Mouse (Mus musculus): ENCODE data around the gene 2310034G01Rik. TPM values are rescaled to one million over a fixed set of nuclear protein-coding genes. Genes with fewer than 3 reads are reported as not detected.

The 2310034G01Rik gene
- polyA plus RNA-seq, 1 experiment from 2014 or later: 1.4 TPM

DNA sequence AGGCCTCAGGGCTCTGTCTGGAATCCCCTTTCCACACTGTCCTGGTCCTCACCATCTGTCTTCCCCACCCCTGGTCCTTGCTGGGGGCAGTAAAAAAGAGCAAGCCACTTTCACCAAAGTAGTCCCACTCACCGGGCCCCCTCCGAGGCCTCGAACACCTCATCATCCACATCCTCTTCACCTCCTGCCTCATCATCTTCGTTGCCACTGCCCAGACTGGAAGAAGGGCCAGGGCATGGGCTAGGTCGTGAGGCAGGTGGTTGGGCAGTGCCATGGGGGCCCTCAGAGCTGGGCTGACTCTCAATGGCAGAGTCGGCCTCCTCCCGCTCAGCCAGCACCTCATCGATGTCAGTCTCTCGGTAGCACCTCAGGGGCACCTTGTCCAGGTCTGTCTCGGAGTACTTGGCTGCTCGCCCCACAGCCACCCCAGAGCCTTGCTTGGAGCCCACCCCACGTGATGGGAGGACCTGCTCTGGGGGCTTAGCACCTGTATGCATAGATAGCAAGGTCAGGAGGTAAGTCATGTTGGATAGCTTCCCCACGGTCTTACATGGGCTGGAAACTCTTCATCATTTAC is 27.0 kb downstream of the 2310034G01Rik start:
- no peak overlapping the region for H3K4me3 ChIP-seq
- H3K9me3 ChIP-seq: no peaks in the 10 kb centered on the region
- H3K4me1 ChIP-seq (replicated peaks): peaks cover 80% of the 10 kb centered on the region
- no peak overlapping the region; the same call in 1 of the 2 replicates for H3K27ac ChIP-seq
- H3K36me3 ChIP-seq: no peaks in the 10 kb centered on the region
- 81% methylated on average over 13 of the region's 13 CpGs for WGBS
- DNase-seq (ENCODE audit: low spot score): no peak
- H3K27me3 ChIP-seq (ENCODE audit: insufficient read depth, poor library complexity, severe bottlenecking): peaks cover 95% of the 10 kb centered on the region

DNA sequence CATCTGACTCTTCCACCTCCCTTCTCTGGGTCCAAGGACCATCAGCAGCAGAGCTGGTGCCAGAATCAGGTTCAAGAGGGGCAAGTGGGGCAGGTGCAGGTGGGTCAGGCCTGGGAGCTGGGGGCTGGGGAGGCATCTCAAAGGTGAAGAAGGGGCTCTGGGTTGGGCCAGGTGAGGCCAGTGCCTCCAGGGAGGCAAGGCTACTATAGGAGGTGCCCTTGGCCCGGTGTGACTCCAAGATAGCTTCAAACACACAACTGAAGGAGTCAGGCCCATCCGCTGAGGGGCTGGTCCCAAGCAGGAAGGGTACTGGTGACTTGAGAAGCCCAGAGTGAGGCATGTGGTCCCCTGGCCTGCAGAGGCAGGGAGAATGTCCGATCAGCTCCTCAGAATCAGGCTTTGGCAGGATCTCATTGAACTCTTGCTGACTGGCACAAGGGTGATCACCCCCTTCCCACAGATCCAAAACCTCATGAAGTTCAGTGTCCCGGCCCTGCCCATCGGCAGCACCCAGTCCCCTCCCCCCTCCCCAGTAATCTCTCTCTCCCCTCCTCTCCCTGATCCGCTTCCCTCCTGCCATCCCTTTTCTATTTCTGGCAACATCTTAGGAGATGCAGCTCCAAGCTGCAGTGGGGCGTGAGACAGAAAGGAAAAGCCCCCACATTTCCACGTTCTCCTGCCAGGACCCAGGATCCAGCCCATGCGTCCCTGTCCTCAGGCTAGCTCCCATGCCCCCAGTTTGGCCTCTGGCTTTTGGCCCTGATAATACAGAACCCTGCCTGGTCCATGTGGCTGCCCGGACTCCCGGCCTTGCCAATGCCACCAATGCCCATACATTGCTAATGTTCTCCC is 27.7 kb downstream of the 2310034G01Rik start:
- peaks cover 99% of the 10 kb centered on the region for H3K27me3 ChIP-seq (ENCODE audit: insufficient read depth, poor library complexity, severe bottlenecking)
- peak overlapping the region; percentile 28; the same call in 1 of the 2 replicates for H3K4me3 ChIP-seq
- H3K4me1 ChIP-seq (replicated peaks): peaks cover 80% of the 10 kb centered on the region
- H3K9me3 ChIP-seq: no peaks in the 10 kb centered on the region
- no peak for DNase-seq (ENCODE audit: low spot score)
- peak overlapping the region; percentile 83 for H3K27ac ChIP-seq
- no peaks in the 10 kb centered on the region for H3K36me3 ChIP-seq
- WGBS: 61% methylated on average over 11 of the region's 11 CpGs

DNA sequence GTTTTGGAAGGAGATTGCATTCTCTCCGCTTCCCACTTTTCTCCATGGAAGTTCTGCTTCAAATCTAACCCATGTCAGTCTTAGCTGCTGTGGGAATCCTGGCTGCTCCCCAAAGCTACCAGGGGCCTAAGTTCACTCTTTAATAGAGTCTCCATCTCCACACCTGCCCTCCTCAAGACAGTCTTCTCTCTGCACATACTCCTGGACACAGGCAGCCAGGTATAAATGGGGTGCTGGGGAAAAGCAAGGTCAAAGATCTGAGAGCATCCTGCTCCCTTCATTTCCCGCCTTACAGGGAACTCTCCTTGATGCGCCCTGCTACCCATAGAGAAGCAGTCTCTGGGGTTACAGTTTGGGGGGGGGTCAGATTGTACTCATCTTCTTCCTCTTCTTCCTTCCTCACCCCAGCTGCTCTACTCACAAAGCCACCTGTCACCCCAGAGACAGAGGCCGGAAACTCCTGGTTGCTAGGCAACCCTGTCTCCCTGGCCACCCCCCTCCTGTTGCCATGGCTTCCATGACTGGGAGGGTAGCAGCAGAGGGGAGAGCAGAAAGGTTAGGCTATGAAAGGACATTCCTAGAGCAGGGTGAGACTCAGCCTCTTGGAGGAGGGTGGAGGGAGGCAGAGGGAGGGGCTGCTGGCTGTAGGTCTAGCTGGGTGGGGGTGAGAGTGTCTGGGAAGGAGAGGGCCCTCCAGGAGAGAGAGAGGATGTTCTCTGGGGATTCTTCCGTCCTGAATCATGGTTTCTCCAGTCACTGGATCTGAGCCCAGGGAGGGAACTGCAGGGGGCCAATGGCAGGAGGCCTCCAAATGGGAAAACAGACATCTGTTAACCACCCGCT is 28.8 kb downstream of the 2310034G01Rik start:
- 23% methylated on average over 6 of the region's 6 CpGs for WGBS
- Histone ChIP-seq H3K9me3 (no peaks in the 10 kb centered on the region), H3K4me3 (peak overlapping the region; percentile 28), H3K36me3 (no peaks in the 10 kb centered on the region), H3K27me3 (ENCODE audit: insufficient read depth, poor library complexity, severe bottlenecking) (peaks cover 99% of the 10 kb centered on the region), H3K27ac (peak overlapping the region; percentile 83), H3K4me1 (replicated peaks) (peaks cover 79% of the 10 kb centered on the region)
- DNase-seq (ENCODE audit: low spot score): peak; percentile 86

DNA sequence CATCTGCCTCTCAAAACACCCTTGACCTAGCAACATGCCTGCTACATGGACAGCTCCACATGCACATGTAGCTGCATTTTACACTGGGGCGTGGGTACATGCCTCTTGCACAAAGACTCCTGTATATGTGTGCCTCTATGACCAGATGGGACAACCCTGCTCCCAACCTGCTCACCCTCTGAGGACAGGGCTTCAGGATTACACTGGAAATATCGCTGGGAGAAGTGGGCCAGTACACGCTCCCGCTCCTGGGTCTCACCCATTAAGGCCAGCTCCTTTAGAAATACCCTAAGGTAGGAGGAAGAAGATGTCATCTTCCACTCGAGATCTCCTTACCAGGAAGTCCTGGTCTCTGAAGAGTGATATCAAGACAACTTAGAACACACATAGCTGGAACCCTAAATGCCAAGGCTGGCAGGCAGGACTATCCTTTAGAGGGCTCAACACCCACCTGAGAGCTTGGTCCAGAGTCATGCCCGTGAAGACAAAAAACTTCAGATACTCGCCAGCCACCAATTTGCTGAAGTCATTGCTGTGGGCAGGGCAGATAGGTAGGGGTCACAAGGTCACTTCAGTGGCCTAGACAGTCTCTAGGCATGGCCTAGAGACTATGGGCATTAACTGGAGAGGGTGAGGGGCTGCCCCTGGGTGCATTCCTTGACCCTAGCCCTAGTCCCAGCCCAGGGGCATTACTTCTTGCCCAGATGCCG is 29.9 kb downstream of the 2310034G01Rik start:
- Histone ChIP-seq H3K27ac (peak overlapping the region; percentile 83), H3K4me3 (no peak overlapping the region; the same call in 1 of the 2 replicates), H3K4me1 (replicated peaks) (peaks cover 72% of the 10 kb centered on the region), H3K27me3 (ENCODE audit: insufficient read depth, poor library complexity, severe bottlenecking) (peaks cover 99% of the 10 kb centered on the region), H3K9me3 (no peaks in the 10 kb centered on the region), H3K36me3 (no peaks in the 10 kb centered on the region)
- DNase-seq (ENCODE audit: low spot score): no peak
- WGBS: 82% methylated on average over 8 of the region's 8 CpGs

DNA sequence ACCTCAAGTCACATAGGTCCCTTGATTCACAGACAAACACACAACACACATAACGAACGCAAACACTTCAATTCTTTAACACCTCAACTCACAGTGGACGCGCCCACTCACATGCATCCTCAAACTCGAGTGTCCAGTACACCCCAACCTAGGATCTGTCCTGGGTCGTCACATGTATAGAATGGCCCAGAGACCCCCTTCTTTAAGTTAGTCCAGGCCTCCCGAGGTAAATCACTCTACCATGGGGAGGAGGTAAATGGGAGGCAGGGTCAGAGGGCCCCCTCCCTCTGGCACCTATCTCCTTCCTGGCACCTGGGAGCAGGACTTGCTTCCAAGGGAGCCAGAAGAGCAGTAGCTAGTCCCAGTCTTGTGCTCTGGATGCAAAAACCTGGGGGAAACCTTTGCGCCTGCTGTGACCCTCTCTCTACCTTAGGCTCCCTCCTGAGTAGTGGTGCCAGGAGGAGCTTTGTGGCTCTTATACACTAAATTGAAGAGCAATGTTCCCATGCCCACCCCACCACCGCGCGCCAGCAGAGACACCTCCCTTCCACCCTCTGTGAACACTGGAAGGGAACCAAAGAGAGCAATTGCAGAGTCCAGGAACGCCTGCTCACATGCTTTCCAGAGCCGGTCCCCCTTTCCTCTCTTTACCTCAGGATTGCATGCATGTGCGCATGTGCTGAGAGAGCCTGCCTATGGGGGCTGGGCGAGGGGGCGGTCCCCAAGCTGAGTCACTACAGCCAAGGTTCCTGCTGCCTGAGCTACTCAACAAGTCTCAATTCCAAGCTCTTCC is 31.3 kb downstream of the 2310034G01Rik start:
- Histone ChIP-seq H3K36me3 (no peaks in the 10 kb centered on the region), H3K4me3 (peak overlapping the region; percentile 32), H3K4me1 (replicated peaks) (peaks cover 78% of the 10 kb centered on the region), H3K27me3 (ENCODE audit: insufficient read depth, poor library complexity, severe bottlenecking) (peaks cover 99% of the 10 kb centered on the region), H3K27ac (no peak overlapping the region), H3K9me3 (no peaks in the 10 kb centered on the region)
- peak; percentile 61 for DNase-seq (ENCODE audit: low spot score)
- 13% methylated on average over 16 of the region's 16 CpGs for WGBS

DNA sequence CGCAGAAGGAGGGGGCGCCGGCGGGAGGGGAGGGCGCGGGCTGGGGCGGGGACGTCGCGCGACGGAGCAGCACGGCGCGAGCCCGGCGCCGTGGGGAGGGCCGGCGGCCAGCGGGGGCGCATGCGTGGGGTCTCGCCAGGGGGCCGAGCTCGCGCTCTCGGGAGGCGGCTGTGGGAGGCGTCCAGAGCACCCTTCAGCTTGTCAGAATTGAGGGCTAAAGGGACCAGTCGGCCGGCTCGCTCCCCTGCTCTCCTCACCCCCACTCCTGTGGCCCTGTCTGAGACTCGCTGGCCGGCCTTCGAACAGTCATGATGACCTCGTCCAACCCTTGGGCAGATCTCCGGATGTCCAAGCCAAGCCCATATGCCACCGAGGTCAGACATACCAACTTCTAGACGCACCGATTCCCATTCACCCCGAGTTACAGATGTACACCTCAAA is 32.1 kb downstream of the 2310034G01Rik start:
- H3K4me1 ChIP-seq (replicated peaks): peaks cover 76% of the 10 kb centered on the region
- no peaks in the 10 kb centered on the region for H3K36me3 ChIP-seq
- H3K9me3 ChIP-seq: no peaks in the 10 kb centered on the region
- peaks cover 99% of the 10 kb centered on the region for H3K27me3 ChIP-seq (ENCODE audit: insufficient read depth, poor library complexity, severe bottlenecking)
- H3K4me3 ChIP-seq: peak overlapping the region; percentile 51
- H3K27ac ChIP-seq: 0 out of 2 replicates have a peak overlapping the region, but pooled peaks have one; percentile 59
- DNase-seq (ENCODE audit: low spot score): no peak
- 1% methylated on average over 42 of the region's 42 CpGs for WGBS

DNA sequence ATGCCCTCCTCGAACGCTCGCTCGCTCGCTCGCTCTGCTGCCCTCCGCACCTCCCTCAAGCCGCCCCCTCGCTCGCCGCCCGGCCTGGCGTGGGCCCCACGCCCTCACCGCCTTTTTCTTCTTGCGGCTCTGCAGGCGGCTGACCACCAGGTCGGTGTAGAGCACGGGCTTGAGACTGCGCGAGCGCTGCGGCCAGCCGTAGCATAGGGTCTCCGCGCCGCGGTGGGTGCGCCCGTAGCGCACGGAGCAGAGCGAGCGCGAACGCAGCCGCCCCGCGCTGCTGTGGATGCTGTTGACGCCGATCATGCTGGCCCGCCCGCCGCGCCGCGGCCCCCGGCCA is 32.6 kb downstream of the 2310034G01Rik start:
- WGBS: 1% methylated on average over 48 of the region's 48 CpGs
- peak overlapping the region; percentile 59 for H3K27ac ChIP-seq
- H3K36me3 ChIP-seq: peaks cover 3% of the 10 kb centered on the region; the same call in 1 of the 2 replicates
- DNase-seq (ENCODE audit: low spot score): no peak
- peak overlapping the region; percentile 51 for H3K4me3 ChIP-seq
- peaks cover 71% of the 10 kb centered on the region for H3K4me1 ChIP-seq (replicated peaks)
- peaks cover 99% of the 10 kb centered on the region for H3K27me3 ChIP-seq (ENCODE audit: insufficient read depth, poor library complexity, severe bottlenecking)
- H3K9me3 ChIP-seq: no peaks in the 10 kb centered on the region

DNA sequence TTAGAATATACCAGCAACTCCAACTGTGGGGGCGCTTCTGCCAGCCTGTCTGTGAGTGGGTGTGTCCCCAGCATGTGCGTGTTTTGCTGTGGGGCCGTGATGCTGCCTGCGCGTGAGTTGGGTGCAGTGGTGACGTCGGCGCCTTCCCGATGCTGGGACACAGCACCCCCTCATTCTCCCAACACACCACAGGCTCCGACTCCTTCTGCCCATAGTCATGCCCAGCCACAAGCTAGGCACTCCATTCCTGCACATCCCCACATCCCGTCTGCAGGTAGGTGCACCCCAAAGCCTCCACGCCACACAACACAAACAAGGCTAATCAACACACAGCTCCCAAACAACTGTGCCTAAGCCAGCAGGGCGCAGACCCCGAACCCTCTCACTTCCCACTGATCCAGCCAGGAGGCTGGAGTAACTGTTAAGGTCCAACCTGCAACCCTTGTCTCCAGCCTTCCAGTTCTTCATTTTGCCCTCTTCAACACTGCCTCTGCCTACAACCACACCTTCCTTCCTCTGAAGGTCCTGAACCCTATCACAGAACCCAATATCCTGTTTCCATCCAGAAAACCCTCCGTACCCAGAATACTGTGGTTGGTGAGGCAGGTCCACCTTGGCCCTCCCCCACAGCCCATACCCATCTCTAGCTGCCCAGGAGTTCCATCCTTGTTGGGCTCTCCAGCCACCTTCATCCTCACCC is 33.1 kb downstream of the 2310034G01Rik start:
- 37% methylated on average over 15 of the region's 15 CpGs for WGBS
- Histone ChIP-seq H3K27ac (no peak overlapping the region), H3K4me3 (peak overlapping the region; percentile 51), H3K27me3 (ENCODE audit: insufficient read depth, poor library complexity, severe bottlenecking) (peaks cover 98% of the 10 kb centered on the region), H3K36me3 (peaks cover 7% of the 10 kb centered on the region; the same call in 1 of the 2 replicates), H3K4me1 (replicated peaks) (peaks cover 65% of the 10 kb centered on the region), H3K9me3 (no peaks in the 10 kb centered on the region)
- no peak for DNase-seq (ENCODE audit: low spot score)

DNA sequence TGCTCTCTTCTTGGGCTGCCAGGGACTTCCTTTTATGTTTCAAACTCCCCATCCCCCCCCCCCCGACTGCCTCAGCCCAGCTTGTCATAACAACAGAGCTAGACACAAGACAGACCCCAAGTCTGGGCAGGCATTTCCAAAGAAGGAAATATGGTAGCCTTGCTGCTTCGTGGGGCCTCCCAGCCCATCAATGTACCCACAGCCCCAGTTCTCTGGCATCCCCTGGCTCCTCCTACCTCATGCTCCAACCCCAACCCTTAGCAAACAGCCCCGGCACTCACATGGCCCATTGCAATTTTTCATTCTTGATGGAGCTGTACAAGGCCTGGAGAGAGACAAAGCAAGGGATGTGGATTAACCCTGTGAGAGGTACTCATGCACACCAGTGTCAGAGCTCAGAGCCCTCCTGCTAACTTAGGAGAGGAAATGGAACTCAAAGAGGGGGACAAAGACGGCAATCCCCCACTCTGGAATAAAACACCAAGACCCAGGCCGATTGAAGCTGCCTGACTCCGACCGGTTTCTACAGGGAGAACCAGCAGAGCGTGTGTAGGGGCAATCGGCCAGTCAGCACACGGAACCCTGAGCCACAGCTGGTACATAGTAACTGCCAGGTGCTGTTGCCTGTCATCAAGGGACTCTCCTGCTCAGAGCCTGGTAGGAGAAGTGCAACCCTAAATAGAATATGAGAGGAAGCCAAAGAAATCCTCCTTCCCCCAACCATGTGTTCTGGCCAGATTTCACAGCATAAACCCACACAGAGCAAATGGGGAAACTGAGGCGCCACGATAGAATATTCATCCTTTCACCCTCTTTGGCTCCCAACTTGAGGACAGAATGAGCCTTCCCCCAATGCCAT is 34.1 kb downstream of the 2310034G01Rik start:
- H3K36me3 ChIP-seq: peaks cover 17% of the 10 kb centered on the region; the same call in 1 of the 2 replicates
- DNase-seq (ENCODE audit: low spot score): peak; percentile 2
- WGBS: 56% methylated on average over 12 of the region's 12 CpGs

DNA sequence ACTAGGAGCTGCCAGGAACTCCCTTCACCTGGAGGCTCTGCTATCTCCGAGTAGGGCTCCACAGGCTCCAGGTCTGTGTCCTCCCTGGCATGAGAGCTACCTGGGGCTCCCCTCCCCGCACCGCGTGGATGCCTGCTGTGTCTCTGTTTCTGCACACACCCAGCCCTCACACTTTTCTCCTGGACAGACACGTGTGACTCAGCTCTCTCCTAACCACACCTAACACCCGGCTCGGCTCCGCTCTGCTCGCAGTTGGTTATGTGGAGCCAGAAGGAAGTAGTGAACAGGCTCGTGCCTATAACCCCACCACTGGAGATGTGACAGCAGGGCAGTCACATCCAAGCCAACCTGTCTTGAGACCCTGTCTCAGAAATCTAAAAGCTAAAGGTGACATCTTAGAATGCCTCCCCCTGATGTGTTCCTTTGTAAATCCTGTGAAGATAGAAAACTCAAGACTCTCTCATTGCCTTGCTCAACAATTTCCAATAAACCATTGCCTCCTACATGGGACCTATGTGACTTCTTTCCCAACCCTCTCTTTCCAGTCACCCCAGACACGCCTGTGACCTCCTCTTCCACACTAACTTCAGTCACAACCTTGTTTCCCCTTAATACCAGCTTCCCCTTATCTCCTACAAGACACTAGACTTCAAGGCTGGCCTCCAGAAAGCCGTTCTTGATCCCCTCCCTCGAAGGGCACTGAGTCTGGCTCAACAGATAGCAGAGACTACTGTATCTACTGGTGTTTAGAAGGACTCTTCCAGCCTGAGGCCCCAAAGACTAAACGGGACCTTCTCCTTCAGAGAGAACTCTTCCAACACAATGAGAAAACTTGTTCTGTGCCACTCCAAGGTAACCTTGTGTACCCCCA is 35.0 kb downstream of the 2310034G01Rik start:
- H3K4me3 ChIP-seq: no peak overlapping the region
- 46% methylated on average over 14 of the region's 14 CpGs for WGBS
- peaks cover 26% of the 10 kb centered on the region for H3K36me3 ChIP-seq
- peak; percentile 5 for DNase-seq (ENCODE audit: low spot score)
- H3K27ac ChIP-seq: no peak overlapping the region
- H3K27me3 ChIP-seq (ENCODE audit: insufficient read depth, poor library complexity, severe bottlenecking): peaks cover 99% of the 10 kb centered on the region
- peaks cover 47% of the 10 kb centered on the region for H3K4me1 ChIP-seq (replicated peaks)
- no peaks in the 10 kb centered on the region for H3K9me3 ChIP-seq

More for the DNA sequence above, 34.1 kb downstream of the 2310034G01Rik start:
- Histone ChIP-seq H3K27ac (no peak overlapping the region), H3K9me3 (no peaks in the 10 kb centered on the region), H3K4me3 (no peak overlapping the region), H3K27me3 (ENCODE audit: insufficient read depth, poor library complexity, severe bottlenecking) (peaks cover 99% of the 10 kb centered on the region), H3K4me1 (replicated peaks) (peaks cover 55% of the 10 kb centered on the region)
